Mouse (Mus musculus) heart, embryonic 11.5 days (tissue): ENCODE measurements around the gene Megf8. TPM values are rescaled to one million over a fixed set of nuclear protein-coding genes. Genes with fewer than 3 reads are reported as not detected.
A peak's percentile ranks its signal among the peaks of the same experiment; 100 is the strongest.

Source experiments
- ATAC-seq: fragments of 200-750 bp; cut with Nextera tagmentation; replicated peaks from 2 replicates; pipeline ENCODE4 v1.8.0; 2017; ENCODE audit warnings: moderate library complexity; ENCODE audit not compliant: insufficient number of reproducible peaks, low FRiP score, low TSS enrichment
- H3K27ac ChIP-seq: fragments of 300-500 bp; sonication (generic); 2 replicates; pipeline ENCODE4 v1.5.1; 2014; ENCODE audit warnings: mild to moderate bottlenecking, low read depth, low read length
- H3K27me3 ChIP-seq: fragments of 300-500 bp; sonication (generic); 2 replicates; pipeline ENCODE4 v1.6.1; 2014; ENCODE audit warnings: mild to moderate bottlenecking, low read length, mixed read lengths; ENCODE audit not compliant: control insufficient read depth, insufficient read depth
- H3K36me3 ChIP-seq: fragments of 300-500 bp; sonication (generic); 2 replicates; pipeline ENCODE4 v1.6.1; 2014; ENCODE audit warnings: mild to moderate bottlenecking, low read length, moderate library complexity, mixed read lengths; ENCODE audit not compliant: control insufficient read depth, insufficient read depth
- H3K4me1 ChIP-seq: fragments of 300-500 bp; sonication (generic); 2 replicates; pipeline ENCODE4 v1.6.1; 2014; ENCODE audit warnings: low read length; ENCODE audit not compliant: control insufficient read depth, insufficient read depth
- H3K4me2 ChIP-seq: fragments of 300-500 bp; sonication (generic); 2 replicates; pipeline ENCODE4 v1.6.1; 2014; ENCODE audit warnings: mild to moderate bottlenecking, moderate library complexity
- H3K4me3 ChIP-seq: fragments of 300-500 bp; sonication (generic); 2 replicates; pipeline ENCODE4 v1.5.1; 2014; ENCODE audit warnings: low read depth, low read length
- H3K9ac ChIP-seq: fragments of 300-500 bp; sonication (generic); 2 replicates; pipeline ENCODE4 v1.6.1; 2014; ENCODE audit warnings: mild to moderate bottlenecking, low read depth, low read length, moderate library complexity
- H3K9me3 ChIP-seq: fragments of 300-500 bp; sonication (generic); replicated peaks from 2 replicates; pipeline ENCODE4 v1.6.1; 2016; ENCODE audit warnings: low read length; ENCODE audit not compliant: control insufficient read depth
- WGBS: fragments of 180-500 bp; shearing (Covaris S2); extraction: QIAGEN DNeasy Blood & Tissue Kit; methylation state at CpG from one replicate; pipeline ENCODE4 v1.1.7; 2014; ENCODE audit not compliant: insufficient replicate concordance; 5-methylcytosine and 5-hydroxymethylcytosine counted together
- polyA plus RNA-seq: library from polyadenylated mRNA; unstranded; fragments of >200 nt; fragmentation: Nextera tagmentation; extraction: Ambion mirVana; gene quantifications from 2 replicates; pipeline ENCODE4 v1.2.1, GENCODE M21; 2014

Gene Megf8
- polyA plus RNA-seq, 1 experiment from 2014 or later = 6.2 TPM

- WGBS = 14% methylated on average over 5 of the region's 5 CpGs
- H3K4me2 ChIP-seq = peak overlapping the region; percentile 98
- H3K27ac ChIP-seq = peak overlapping the region; percentile 99
- H3K4me3 ChIP-seq = peak overlapping the region; percentile 74
- H3K36me3 ChIP-seq = peaks cover 35% of the 10 kb centered on the region
- H3K9me3 ChIP-seq = no peaks in the 10 kb centered on the region
- ATAC-seq = no peak
- peak overlapping the region; percentile 87 for H3K9ac ChIP-seq
- H3K4me1 ChIP-seq = peaks cover 45% of the 10 kb centered on the region
- no peaks in the 10 kb centered on the region for H3K27me3 ChIP-seq
Measured at GRCm38 (mm10) chr7:25283637-25284036, 33.3 kb upstream of the Megf8 start.

GRCm38 (mm10) chr7:25284171-25284570, 32.8 kb upstream of the Megf8 start:
- Histone ChIP-seq H3K9me3 (no peaks in the 10 kb centered on the region; the same call in 1 of the 2 replicates), H3K4me3 (peak overlapping the region; percentile 74), H3K27ac (peak overlapping the region; percentile 99; the same call in 1 of the 2 replicates), H3K9ac (no peak overlapping the region; the same call in 1 of the 2 replicates), H3K4me1 (peaks cover 45% of the 10 kb centered on the region), H3K36me3 (peaks cover 41% of the 10 kb centered on the region), H3K4me2 (peak overlapping the region; percentile 98), H3K27me3 (no peaks in the 10 kb centered on the region)
- ATAC-seq = no peak
- WGBS = 61% methylated on average over 2 of the region's 2 CpGs

GRCm38 (mm10) chr7:25284766-25285165, 32.2 kb upstream of the Megf8 start:
- no peak overlapping the region; the same call in 1 of the 2 replicates for H3K9ac ChIP-seq
- ATAC-seq = no peak
- peak overlapping the region; percentile 8; the same call in 1 of the 2 replicates for H3K4me3 ChIP-seq
- H3K4me1 ChIP-seq = peaks cover 41% of the 10 kb centered on the region
- no peak overlapping the region for H3K4me2 ChIP-seq
- no peaks in the 10 kb centered on the region for H3K27me3 ChIP-seq
- H3K36me3 ChIP-seq = peaks cover 47% of the 10 kb centered on the region
- no peaks in the 10 kb centered on the region; the same call in 1 of the 2 replicates for H3K9me3 ChIP-seq
- H3K27ac ChIP-seq = no peak overlapping the region
- 69% methylated on average over 5 of the region's 5 CpGs for WGBS

GRCm38 (mm10) chr7:25285511-25286238, 31.3 kb upstream of the Megf8 start:
- Histone ChIP-seq H3K4me1 (peaks cover 35% of the 10 kb centered on the region), H3K36me3 (peaks cover 56% of the 10 kb centered on the region), H3K9ac (no peak overlapping the region), H3K9me3 (no peaks in the 10 kb centered on the region; the same call in 1 of the 2 replicates), H3K27ac (no peak overlapping the region), H3K27me3 (no peaks in the 10 kb centered on the region), H3K4me3 (no peak overlapping the region), H3K4me2 (no peak overlapping the region)
- no peak for ATAC-seq
- 91% methylated on average over 20 of the region's 20 CpGs for WGBS

GRCm38 (mm10) chr7:25286989-25287388, 30.0 kb upstream of the Megf8 start:
- H3K9me3 ChIP-seq = no peaks in the 10 kb centered on the region; the same call in 1 of the 2 replicates
- H3K9ac ChIP-seq = no peak overlapping the region
- no peak overlapping the region for H3K4me3 ChIP-seq
- no peak for ATAC-seq
- no peaks in the 10 kb centered on the region for H3K27me3 ChIP-seq
- 84% methylated on average over 8 of the region's 8 CpGs for WGBS
- no peak overlapping the region for H3K27ac ChIP-seq
- peaks cover 61% of the 10 kb centered on the region for H3K36me3 ChIP-seq
- H3K4me2 ChIP-seq = no peak overlapping the region
- H3K4me1 ChIP-seq = peaks cover 24% of the 10 kb centered on the region

- H3K27me3 ChIP-seq = no peaks in the 10 kb centered on the region
- no peaks in the 10 kb centered on the region; the same call in 1 of the 2 replicates for H3K9me3 ChIP-seq
- H3K9ac ChIP-seq = no peak overlapping the region
- 93% methylated on average over 12 of the region's 12 CpGs for WGBS
- no peak overlapping the region for H3K27ac ChIP-seq
- no peak overlapping the region for H3K4me2 ChIP-seq
- H3K4me1 ChIP-seq = peaks cover 23% of the 10 kb centered on the region
- H3K36me3 ChIP-seq = peaks cover 71% of the 10 kb centered on the region
- ATAC-seq = no peak
- no peak overlapping the region for H3K4me3 ChIP-seq
Measured at GRCm38 (mm10) chr7:25288011-25288410, 29.0 kb upstream of the Megf8 start.

- no peak overlapping the region for H3K27ac ChIP-seq
- 87% methylated on average over 3 of the region's 3 CpGs for WGBS
- no peak overlapping the region for H3K9ac ChIP-seq
- no peak overlapping the region for H3K4me3 ChIP-seq
- ATAC-seq = no peak
- H3K9me3 ChIP-seq = no peaks in the 10 kb centered on the region; the same call in 1 of the 2 replicates
- peaks cover 23% of the 10 kb centered on the region for H3K4me1 ChIP-seq
- H3K4me2 ChIP-seq = no peak overlapping the region
- no peaks in the 10 kb centered on the region for H3K27me3 ChIP-seq
- peaks cover 75% of the 10 kb centered on the region for H3K36me3 ChIP-seq
Measured at GRCm38 (mm10) chr7:25288721-25289120, 28.2 kb upstream of the Megf8 start.

GRCm38 (mm10) chr7:25289925-25290324, 27.0 kb upstream of the Megf8 start:
- Histone ChIP-seq H3K9me3 (no peaks in the 10 kb centered on the region; the same call in 1 of the 2 replicates), H3K27ac (no peak overlapping the region), H3K36me3 (peaks cover 75% of the 10 kb centered on the region), H3K4me3 (no peak overlapping the region), H3K9ac (no peak overlapping the region), H3K4me1 (peaks cover 11% of the 10 kb centered on the region), H3K4me2 (no peak overlapping the region), H3K27me3 (no peaks in the 10 kb centered on the region)
- WGBS = 88% methylated on average over 3 of the region's 3 CpGs
- no peak for ATAC-seq
